Mouse (Mus musculus) heart, embryonic 16.5 days (tissue): ENCODE measurements around the gene Gm42669. TPM values are rescaled to one million over a fixed set of nuclear protein-coding genes. Genes with fewer than 3 reads are reported as not detected.

ENCODE experiments used
- ATAC-seq: fragments of 200-750 bp; cut with Nextera tagmentation; replicated peaks from 2 replicates; pipeline ENCODE4 v1.8.0; 2017; ENCODE audit warnings: moderate number of reproducible peaks; ENCODE audit not compliant: insufficient read depth, low FRiP score; ENCODE audit errors: extremely low read depth
- H3K27ac ChIP-seq: fragments of 300-500 bp; sonication (generic); 2 replicates; pipeline ENCODE4 v1.5.1; 2014; ENCODE audit warnings: mild to moderate bottlenecking, low read length, control low read depth, moderate library complexity
- H3K27me3 ChIP-seq: fragments of 300-500 bp; sonication (generic); 2 replicates; pipeline ENCODE4 v1.6.1; 2014; ENCODE audit warnings: low read length, mixed read lengths; ENCODE audit not compliant: control insufficient read depth, insufficient read depth
- H3K36me3 ChIP-seq: fragments of 300-500 bp; sonication (generic); 2 replicates; pipeline ENCODE4 v1.6.1; 2014; ENCODE audit not compliant: control insufficient read depth, insufficient read depth
- H3K4me1 ChIP-seq: fragments of 300-500 bp; sonication (generic); 2 replicates; pipeline ENCODE4 v1.6.1; 2014; ENCODE audit warnings: low read length, mixed read lengths; ENCODE audit not compliant: control insufficient read depth, insufficient read depth
- H3K4me2 ChIP-seq: fragments of 300-500 bp; sonication (generic); 2 replicates; pipeline ENCODE4 v1.6.1; 2014; ENCODE audit warnings: low read depth, mild to moderate bottlenecking, control low read depth, low read length
- H3K4me3 ChIP-seq: fragments of 300-500 bp; sonication (generic); 2 replicates; pipeline ENCODE4 v1.5.1; 2014; ENCODE audit warnings: mild to moderate bottlenecking, control low read depth, low read length
- H3K9ac ChIP-seq: fragments of 300-500 bp; sonication (generic); 2 replicates; pipeline ENCODE4 v1.6.1; 2014; ENCODE audit warnings: low read length, control low read depth
- H3K9me3 ChIP-seq: fragments of 300-500 bp; sonication (generic); replicated peaks from 2 replicates; pipeline ENCODE4 v1.6.1; 2016; ENCODE audit warnings: low read length; ENCODE audit not compliant: control insufficient read depth
- WGBS: fragments of 180-500 bp; shearing (Covaris S2); extraction: QIAGEN DNeasy Blood & Tissue Kit; methylation state at CpG from one replicate; pipeline ENCODE4 v1.1.7; 2014; 5-methylcytosine and 5-hydroxymethylcytosine counted together
- polyA plus RNA-seq: library from polyadenylated mRNA; unstranded; fragments of >200 nt; fragmentation: Nextera tagmentation; extraction: Ambion mirVana; gene quantifications from 2 replicates; pipeline ENCODE4 v1.2.1, GENCODE M21; 2015

The Gm42669 gene
- polyA plus RNA-seq, 1 experiment from 2014 or later: 0.30 TPM

DNA sequence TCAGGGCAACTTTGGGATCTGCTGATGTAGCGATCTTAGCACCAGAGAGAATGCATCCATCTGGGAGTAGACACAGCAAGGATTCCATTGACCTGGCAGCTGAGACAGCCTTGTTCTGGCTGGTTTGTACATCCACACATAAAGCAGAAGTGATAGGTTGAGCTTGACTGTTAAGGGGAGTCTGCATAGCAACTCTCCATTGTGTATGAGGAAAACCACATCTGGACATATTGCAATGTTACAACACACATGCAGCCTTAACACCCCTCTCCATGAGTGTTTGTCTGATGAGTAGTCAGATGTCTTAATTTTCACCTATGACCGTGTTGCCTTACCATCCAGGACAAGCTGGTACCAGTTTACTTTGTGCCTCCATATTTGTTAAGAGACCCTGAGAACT, 14.9 kb upstream of the Gm42669 start:
- no peak overlapping the region for H3K4me3 ChIP-seq

DNA sequence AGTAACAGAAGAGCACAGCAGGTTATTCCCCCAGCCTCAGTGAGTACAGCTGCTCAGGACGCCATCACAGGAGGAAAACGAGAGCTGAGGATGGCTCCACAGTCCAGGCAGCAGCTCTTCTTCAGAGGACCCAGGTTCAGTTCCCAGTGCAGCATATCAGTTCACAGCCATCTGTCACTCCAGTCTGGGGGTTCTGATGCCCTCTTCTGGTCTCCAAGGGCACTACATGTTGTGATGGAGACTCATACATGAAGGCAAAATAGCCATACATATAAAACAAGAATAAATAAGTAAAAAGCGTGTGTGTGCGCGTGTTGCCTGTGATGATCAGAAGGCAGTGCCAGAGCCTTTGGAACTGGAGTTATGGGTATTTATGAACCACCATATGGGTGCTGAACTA, 12.7 kb upstream of the Gm42669 start:
- Histone ChIP-seq H3K9ac (no peak overlapping the region), H3K4me1 (no peaks in the 10 kb centered on the region), H3K9me3 (peaks cover 4% of the 10 kb centered on the region; the same call in 1 of the 2 replicates), H3K27me3 (no peaks in the 10 kb centered on the region), H3K27ac (no peak overlapping the region), H3K4me3 (no peak overlapping the region), H3K4me2 (no peak overlapping the region), H3K36me3 (peaks cover 2% of the 10 kb centered on the region; the same call in 1 of the 2 replicates)
- ATAC-seq: no peak
- WGBS: 95% methylated on average over 5 of the region's 5 CpGs

More for the DNA sequence above, 14.9 kb upstream of the Gm42669 start:
- no peak overlapping the region for H3K27ac ChIP-seq
- 0 out of 2 replicates have a peak, but pooled peaks cover 2% of the 10 kb centered on the region for H3K4me1 ChIP-seq
- H3K4me2 ChIP-seq: no peak overlapping the region
- peaks cover 2% of the 10 kb centered on the region; the same call in 1 of the 2 replicates for H3K36me3 ChIP-seq
- 93% methylated on average over 2 of the region's 2 CpGs for WGBS
- H3K9ac ChIP-seq: no peak overlapping the region
- ATAC-seq: no peak
- no peaks in the 10 kb centered on the region for H3K27me3 ChIP-seq
- peaks cover 4% of the 10 kb centered on the region; the same call in 1 of the 2 replicates for H3K9me3 ChIP-seq

DNA sequence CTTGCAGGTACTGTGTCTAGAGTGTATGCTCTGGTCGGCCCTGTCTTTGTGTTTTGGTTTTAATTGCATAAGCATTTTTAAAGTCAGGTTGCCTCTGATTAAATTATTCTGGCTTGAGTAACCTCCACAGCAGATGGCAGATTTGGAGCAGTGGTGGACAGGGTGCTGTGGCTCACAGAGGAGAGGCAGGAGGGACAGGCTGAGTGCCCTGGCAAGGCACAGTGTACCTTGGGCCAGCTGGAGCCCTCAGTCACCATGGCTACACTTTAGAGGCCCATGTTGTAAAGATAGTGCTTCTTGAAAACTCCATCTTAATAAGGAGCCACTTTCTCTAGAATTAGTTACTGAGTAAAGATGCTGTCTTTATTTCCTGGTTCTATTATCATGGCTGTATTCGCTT, 11.4 kb upstream of the Gm42669 start:
- WGBS: 84% methylated on average over 2 of the region's 2 CpGs
- no peak overlapping the region for H3K9ac ChIP-seq
- H3K4me3 ChIP-seq: no peak overlapping the region
- H3K27me3 ChIP-seq: no peaks in the 10 kb centered on the region
- H3K4me2 ChIP-seq: no peak overlapping the region
- H3K27ac ChIP-seq: no peak overlapping the region
- H3K36me3 ChIP-seq: peaks cover 2% of the 10 kb centered on the region; the same call in 1 of the 2 replicates
- no peaks in the 10 kb centered on the region for H3K4me1 ChIP-seq
- H3K9me3 ChIP-seq: peaks cover 4% of the 10 kb centered on the region; the same call in 1 of the 2 replicates
- no peak for ATAC-seq

DNA sequence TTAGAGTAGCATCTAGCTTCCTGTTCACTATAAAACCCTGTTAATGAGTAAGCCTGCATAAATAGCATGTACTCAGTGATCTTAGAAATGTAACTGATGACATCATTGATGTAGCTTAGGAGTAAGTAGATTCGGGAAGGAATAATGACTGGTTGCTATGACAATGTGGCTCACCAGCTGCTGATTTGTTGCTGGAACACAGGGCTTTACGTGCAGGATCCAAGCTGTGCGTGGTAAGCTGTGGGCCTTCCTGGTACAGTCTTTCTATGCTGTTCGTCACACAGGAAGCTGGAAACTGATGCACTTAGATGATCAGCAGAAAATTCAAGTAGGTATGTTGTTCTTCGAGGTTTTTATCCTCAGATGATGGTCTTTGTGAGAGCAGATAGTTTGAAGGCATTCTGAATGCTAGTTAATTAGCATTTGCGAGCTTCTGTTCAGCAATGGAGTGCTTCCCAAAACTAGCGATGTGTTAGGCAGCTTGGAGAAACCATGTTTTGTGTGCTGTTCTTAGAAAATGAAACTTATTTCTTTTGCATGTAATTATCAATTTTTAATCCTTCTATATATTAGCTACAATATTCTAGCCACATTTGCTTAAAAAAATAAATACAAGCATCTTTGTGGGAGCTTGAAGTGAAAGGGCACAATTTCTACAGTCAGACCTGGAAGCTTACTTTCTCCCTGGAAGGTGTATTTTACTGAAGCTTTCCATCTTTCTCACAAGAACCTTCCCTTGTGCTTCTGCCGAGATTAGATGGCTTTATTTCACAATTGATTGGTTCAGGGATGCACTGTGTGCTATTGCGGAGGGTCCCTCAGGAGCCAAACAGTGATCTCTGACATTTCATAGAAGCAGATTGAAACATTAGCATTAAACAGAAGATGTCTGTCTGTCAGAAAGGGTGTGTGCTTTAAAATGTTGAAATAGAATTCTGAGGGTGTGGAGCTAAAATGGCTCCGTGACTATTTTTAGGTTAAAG, 9.6 kb upstream of the Gm42669 start:
- Histone ChIP-seq H3K9ac (no peak overlapping the region), H3K9me3 (peaks cover 4% of the 10 kb centered on the region; the same call in 1 of the 2 replicates), H3K4me2 (no peak overlapping the region), H3K4me1 (no peaks in the 10 kb centered on the region), H3K4me3 (no peak overlapping the region), H3K27ac (no peak overlapping the region), H3K36me3 (peaks cover 2% of the 10 kb centered on the region; the same call in 1 of the 2 replicates), H3K27me3 (no peaks in the 10 kb centered on the region)
- no peak for ATAC-seq
- WGBS: 76% methylated on average over 10 of the region's 10 CpGs

DNA sequence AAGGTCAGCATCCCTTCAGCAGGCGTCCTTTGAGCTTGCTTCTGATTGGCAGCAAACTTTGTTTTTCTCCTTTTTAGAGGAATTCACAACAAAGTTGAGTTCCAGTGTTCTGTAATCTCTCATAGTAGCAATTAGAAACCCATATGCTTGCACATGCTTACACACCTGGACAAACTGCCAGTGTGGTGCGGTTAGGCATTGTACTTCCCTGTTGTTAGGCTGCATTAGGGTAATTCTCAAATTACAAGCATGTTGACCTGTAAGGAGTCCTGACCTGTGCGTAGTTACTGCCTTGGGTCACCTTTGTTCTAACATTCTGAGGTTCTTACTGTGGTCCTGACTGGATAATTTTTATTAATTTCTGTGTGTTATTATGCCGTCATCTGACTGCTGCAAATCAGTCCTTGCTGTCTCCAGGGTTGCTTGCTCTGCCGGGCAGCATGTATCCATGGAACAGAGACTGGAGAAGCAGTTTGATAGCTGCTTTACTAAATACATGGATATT, 8.6 kb upstream of the Gm42669 start:
- H3K27ac ChIP-seq: no peak overlapping the region
- ATAC-seq: no peak
- no peaks in the 10 kb centered on the region for H3K4me1 ChIP-seq
- no peak overlapping the region for H3K4me2 ChIP-seq
- no peak overlapping the region for H3K4me3 ChIP-seq
- WGBS: 82% methylated on average over 5 of the region's 5 CpGs
- H3K36me3 ChIP-seq: peaks cover 2% of the 10 kb centered on the region; the same call in 1 of the 2 replicates
- peaks cover 4% of the 10 kb centered on the region; the same call in 1 of the 2 replicates for H3K9me3 ChIP-seq
- no peaks in the 10 kb centered on the region for H3K27me3 ChIP-seq
- H3K9ac ChIP-seq: no peak overlapping the region

DNA sequence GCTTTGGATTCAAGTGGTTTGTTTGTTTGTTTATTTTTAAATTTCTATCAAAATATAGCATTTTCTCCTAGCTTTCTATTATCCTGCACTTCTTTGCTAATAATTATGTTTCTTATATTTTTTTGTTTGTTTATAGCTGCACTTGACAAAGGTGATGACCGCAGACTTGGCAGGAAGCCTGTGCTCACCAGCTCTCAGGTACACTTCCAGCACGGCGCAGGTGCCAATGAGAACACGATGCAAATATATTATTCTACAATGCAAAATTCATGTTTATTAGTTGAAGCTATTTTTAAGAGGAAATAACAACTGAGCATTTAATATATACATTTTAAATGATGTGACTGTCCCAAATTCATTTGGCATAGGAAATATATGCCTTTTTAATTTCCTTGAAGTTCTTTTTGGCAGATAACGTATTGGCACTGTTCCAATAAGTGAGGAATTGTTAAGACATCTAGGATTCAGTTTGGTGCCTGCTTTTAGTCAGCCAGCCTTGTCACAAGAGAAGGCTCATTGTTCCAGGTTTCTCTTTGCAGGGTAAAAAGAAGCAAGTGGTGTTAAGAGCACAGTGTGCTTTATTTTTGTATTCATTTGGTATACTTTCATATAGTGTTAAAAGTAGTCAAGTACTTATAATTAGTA, 7.4 kb upstream of the Gm42669 start:
- H3K4me3 ChIP-seq: no peak overlapping the region
- H3K9me3 ChIP-seq: no peaks in the 10 kb centered on the region
- no peak overlapping the region for H3K4me2 ChIP-seq
- H3K4me1 ChIP-seq: no peaks in the 10 kb centered on the region
- no peaks in the 10 kb centered on the region for H3K36me3 ChIP-seq
- no peaks in the 10 kb centered on the region for H3K27me3 ChIP-seq
- ATAC-seq: no peak
- H3K9ac ChIP-seq: no peak overlapping the region
- 81% methylated on average over 5 of the region's 5 CpGs for WGBS
- H3K27ac ChIP-seq: no peak overlapping the region

DNA sequence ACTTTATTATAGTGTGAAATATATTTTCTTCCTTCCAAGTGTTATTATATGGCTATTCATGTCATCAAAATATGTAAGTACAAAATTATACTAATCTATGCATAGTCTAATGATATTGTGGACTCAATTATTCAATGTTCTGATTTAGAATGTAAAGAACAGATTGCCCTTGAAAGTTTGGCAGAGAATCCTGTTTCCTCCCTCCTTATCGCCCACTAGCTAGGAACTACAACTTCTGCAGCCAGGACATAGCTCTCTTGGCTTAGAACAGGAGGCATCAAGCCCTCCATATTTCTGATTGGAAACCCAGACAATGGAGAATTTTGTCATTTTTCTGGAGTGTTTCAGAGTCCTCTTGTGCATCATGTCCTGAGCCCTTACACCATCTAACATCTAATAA, 6.7 kb upstream of the Gm42669 start:
- no peaks in the 10 kb centered on the region for H3K36me3 ChIP-seq
- ATAC-seq: no peak
- 60% methylated on average over 1 of the region's 1 CpGs for WGBS

DNA sequence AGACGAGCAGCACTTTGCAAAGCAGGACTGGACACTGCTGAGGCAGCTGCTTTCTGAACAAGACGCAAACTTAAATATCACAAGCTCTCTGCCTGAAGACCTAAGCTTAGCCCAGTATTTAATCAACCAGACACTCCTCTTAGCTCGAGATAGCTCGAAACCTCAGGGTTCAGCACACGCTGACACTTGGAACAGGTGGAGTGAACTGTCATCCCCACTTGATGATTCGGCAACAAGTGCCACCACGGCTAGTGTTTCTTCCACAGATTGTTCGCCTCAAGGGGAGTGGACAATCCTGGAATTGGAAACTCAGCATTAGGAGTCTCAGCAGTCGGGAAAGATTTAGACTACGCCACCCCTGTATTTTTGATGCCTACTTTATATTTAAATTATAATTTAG, 3.1 kb downstream of the Gm42669 start:
- no peaks in the 10 kb centered on the region for H3K36me3 ChIP-seq
- H3K4me2 ChIP-seq: no peak overlapping the region
- no peak overlapping the region for H3K9ac ChIP-seq
- no peaks in the 10 kb centered on the region for H3K4me1 ChIP-seq
- no peaks in the 10 kb centered on the region for H3K27me3 ChIP-seq
- no peak overlapping the region for H3K4me3 ChIP-seq
- ATAC-seq: no peak
- 77% methylated on average over 10 of the region's 10 CpGs for WGBS
- no peak overlapping the region for H3K27ac ChIP-seq
- no peaks in the 10 kb centered on the region for H3K9me3 ChIP-seq

More for the DNA sequence above, 6.7 kb upstream of the Gm42669 start:
- Histone ChIP-seq H3K4me1 (no peaks in the 10 kb centered on the region), H3K4me3 (no peak overlapping the region), H3K9me3 (no peaks in the 10 kb centered on the region), H3K27me3 (no peaks in the 10 kb centered on the region), H3K4me2 (no peak overlapping the region), H3K27ac (no peak overlapping the region), H3K9ac (no peak overlapping the region)
